ENCODE assay signal across 11 mouse cellular contexts in the genomic region with DNA sequence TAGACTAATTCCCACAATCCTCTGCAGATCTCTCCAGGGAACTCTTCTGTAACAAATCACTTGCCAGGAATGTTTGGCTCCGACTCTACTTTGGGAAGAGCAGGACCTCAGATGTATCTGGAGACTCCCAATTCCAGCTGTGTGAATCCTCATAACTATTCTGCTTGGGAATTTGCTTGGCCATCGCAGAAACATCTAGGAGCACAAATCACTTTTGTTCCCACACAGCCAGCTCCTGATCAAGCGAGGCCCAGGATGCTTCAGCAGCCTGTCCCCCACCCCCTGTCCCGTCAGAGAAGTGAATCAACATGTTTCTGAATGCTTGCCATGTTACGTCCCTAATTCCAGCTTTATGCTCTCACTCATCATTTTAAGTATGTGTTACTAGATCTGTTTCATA.
DNase-seq lines count a peak whose midpoint lies in the region; ATAC-seq and TF ChIP-seq lines count a peak whose summit lies in the region.
"Had no signal": no experiment of that assay in that cellular context is flagged by ENCODE, and none has a peak within 500 bp of the region (broad histone marks: within the 10 kb centered on the region; RNA-seq: fewer than 3 reads in every experiment).

No protein-coding gene starts in this region.

- TF ChIP-seq CTCF in lung, postnatal 0 days (IDR thresholded peaks at IDR 0.05), result no peak

- TF ChIP-seq EP300 in lung, postnatal 0 days (IDR thresholded peaks at IDR 0.05), result peak; percentile 69

- no peak overlapping the region for H3K4me2 ChIP-seq in lung, postnatal 0 days (replicated peaks; ENCODE audit: low read depth, low read length)
- H3K4me2 ChIP-seq in hindbrain, embryonic 11.5 days (replicated peaks; ENCODE audit: low read depth, low read length), result no peak overlapping the region
- H3K4me2 ChIP-seq: embryonic facial prominence, embryonic 12.5 days; heart, embryonic 15.5 days had no signal

- peak; percentile 20; the same call in 1 of the 2 replicates for ATAC-seq in frontal cortex, adult (ENCODE audit: low TSS enrichment)
- peak; percentile 93 for ATAC-seq in lung, postnatal 0 days
- no peak for ATAC-seq in hindbrain, embryonic 11.5 days (ENCODE audit: low FRiP score)
- no peak for ATAC-seq in megakaryocyte-erythroid progenitor cell, adult 5-6 weeks (replicated peaks; ENCODE audit: low FRiP score, low TSS enrichment, poor library complexity, severe bottlenecking)
- no peak for ATAC-seq in erythroid progenitor cell, adult 5-6 weeks (replicated peaks; ENCODE audit: low FRiP score, poor library complexity, severe bottlenecking)

- 52% methylated on average over 5 of the region's 5 CpGs for WGBS in lung, postnatal 0 days
- WGBS in hindbrain, embryonic 11.5 days, result 90% methylated on average over 5 of the region's 5 CpGs

- no peak overlapping the region for H3K27ac ChIP-seq in lung, postnatal 0 days (ENCODE audit: low read length)
- H3K27ac ChIP-seq in hindbrain, embryonic 11.5 days (ENCODE audit: low read depth, low read length), result no peak overlapping the region
- H3K27ac ChIP-seq: embryonic facial prominence, embryonic 12.5 days; heart, embryonic 15.5 days had no signal

- no peaks in the 10 kb centered on the region for H3K4me1 ChIP-seq in lung, postnatal 0 days (ENCODE audit: insufficient read depth, low read depth, low read length)
- H3K4me1 ChIP-seq in hindbrain, embryonic 11.5 days (replicated peaks; ENCODE audit: control insufficient read depth, insufficient read depth, low read length), result no peaks in the 10 kb centered on the region
- H3K4me1 ChIP-seq: embryonic facial prominence, embryonic 12.5 days; heart, embryonic 15.5 days; megakaryocyte, embryonic 14.5 days had no signal

- no peak for DNase-seq in frontal cortex, postnatal 14 days (ENCODE audit: low spot score in 2 of 2)
- peak; percentile 24 for DNase-seq in gastrocnemius, postnatal 10 days
- DNase-seq in kidney, adult 8-10 months, result peak; percentile 3 to 9
- peak; percentile 85 for DNase-seq in lung, postnatal 0 days (ENCODE audit: low spot score)
- DNase-seq in hindbrain, embryonic 11.5 days (ENCODE audit: low spot score), result no peak

- H3K36me3 ChIP-seq in lung, postnatal 0 days (ENCODE audit: insufficient read depth, low read length), result no peaks in the 10 kb centered on the region
- H3K36me3 ChIP-seq in hindbrain, embryonic 11.5 days (ENCODE audit: control insufficient read depth, insufficient read depth, low read length), result no peaks in the 10 kb centered on the region
- H3K36me3 ChIP-seq: embryonic facial prominence, embryonic 12.5 days; heart, embryonic 15.5 days had no signal

- no peak overlapping the region for H3K4me3 ChIP-seq in lung, postnatal 0 days (ENCODE audit: low read depth, low read length)
- H3K4me3 ChIP-seq in hindbrain, embryonic 11.5 days (ENCODE audit: low read depth, low read length), result no peak overlapping the region
- H3K4me3 ChIP-seq: embryonic facial prominence, embryonic 12.5 days; heart, embryonic 15.5 days; megakaryocyte, embryonic 14.5 days had no signal

- H3K9ac ChIP-seq in lung, postnatal 0 days (replicated peaks; ENCODE audit: low read depth), result no peak overlapping the region
- no peak overlapping the region for H3K9ac ChIP-seq in hindbrain, embryonic 11.5 days (ENCODE audit: low read depth, low read length)
- H3K9ac ChIP-seq: embryonic facial prominence, embryonic 12.5 days; heart, embryonic 15.5 days had no signal

- H3K9me3 ChIP-seq in lung, postnatal 0 days (ENCODE audit: low read length), result no peaks in the 10 kb centered on the region
- H3K9me3 ChIP-seq in hindbrain, embryonic 11.5 days (ENCODE audit: control insufficient read depth, low read length), result no peaks in the 10 kb centered on the region
- H3K9me3 ChIP-seq: embryonic facial prominence, embryonic 12.5 days; heart, embryonic 15.5 days had no signal

- no peaks in the 10 kb centered on the region for H3K27me3 ChIP-seq in lung, postnatal 0 days (replicated peaks; ENCODE audit: insufficient read depth, low read length)
- no peaks in the 10 kb centered on the region for H3K27me3 ChIP-seq in hindbrain, embryonic 11.5 days (ENCODE audit: control insufficient read depth, insufficient read depth, low read length)
- H3K27me3 ChIP-seq: embryonic facial prominence, embryonic 12.5 days; heart, embryonic 15.5 days; megakaryocyte, embryonic 14.5 days had no signal

Comparison
In these comparisons a context has a peak if more than half of its experiments do, and no peak if none do; other contexts are left out.
1. ATAC-seq: peak in frontal cortex, adult (single experiment) and lung, postnatal 0 days (single experiment); none in hindbrain, embryonic 11.5 days (single experiment), megakaryocyte-erythroid progenitor cell, adult 5-6 weeks (single experiment) and erythroid progenitor cell, adult 5-6 weeks (single experiment).
2. DNase-seq: peak in gastrocnemius, postnatal 10 days (single experiment), kidney, adult 8-10 months (2 of 2) and lung, postnatal 0 days (single experiment); none in frontal cortex, postnatal 14 days (0 of 2) and hindbrain, embryonic 11.5 days (single experiment).